Mouse (Mus musculus) spleen, adult 18-20 months (tissue): ENCODE measurements around the gene Ap1g1.

ENCODE experiments used
- DNase-seq, 2 experiments: peaks; one replicate each; pipeline ENCODE4 v3.0.0; 2022; ENCODE audit warnings: mixed read lengths in 2 of 2

Ap1g1 gene

DNA sequence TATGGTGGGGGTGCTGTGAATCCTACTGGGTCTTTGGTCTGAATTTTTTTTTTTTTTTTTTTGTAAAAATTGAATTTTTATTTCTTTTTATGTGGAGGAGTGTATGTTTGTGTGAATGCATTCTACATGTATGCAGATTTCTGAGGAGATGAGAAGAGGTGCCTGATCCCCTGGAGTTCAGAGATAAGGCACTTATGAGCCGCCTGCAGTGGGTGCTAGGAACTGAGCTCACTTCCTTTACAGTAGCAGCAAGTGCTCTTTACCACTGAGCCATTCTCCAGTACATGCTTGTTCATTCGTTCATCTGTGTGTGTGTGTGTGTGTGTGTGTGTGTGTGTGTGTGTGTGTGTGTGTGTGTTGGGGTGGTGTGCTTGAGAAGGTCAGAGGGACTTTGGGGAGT lies 12.6 kb downstream of the Ap1g1 start:
- DNase-seq: no peak

DNA sequence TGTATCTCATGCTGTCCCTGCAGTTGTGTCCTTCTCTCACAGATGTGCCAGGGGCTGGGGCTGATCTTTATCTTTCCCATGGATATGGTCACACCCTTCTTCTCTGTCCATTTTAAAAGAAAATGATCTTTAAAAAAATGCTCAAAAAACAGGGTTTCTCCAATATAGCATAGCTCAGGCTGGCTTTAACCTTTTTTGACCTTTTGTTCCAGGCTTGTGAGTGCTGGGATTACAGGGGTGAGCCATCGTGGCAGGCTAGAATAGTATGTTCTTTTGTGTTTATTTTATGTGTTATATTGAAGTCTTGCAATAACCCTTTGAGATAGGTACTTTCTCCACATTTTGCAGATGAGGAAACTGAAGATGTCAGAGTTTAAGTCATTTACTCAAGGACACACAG lies 16.8 kb downstream of the Ap1g1 start:
- DNase-seq: no peak

DNA sequence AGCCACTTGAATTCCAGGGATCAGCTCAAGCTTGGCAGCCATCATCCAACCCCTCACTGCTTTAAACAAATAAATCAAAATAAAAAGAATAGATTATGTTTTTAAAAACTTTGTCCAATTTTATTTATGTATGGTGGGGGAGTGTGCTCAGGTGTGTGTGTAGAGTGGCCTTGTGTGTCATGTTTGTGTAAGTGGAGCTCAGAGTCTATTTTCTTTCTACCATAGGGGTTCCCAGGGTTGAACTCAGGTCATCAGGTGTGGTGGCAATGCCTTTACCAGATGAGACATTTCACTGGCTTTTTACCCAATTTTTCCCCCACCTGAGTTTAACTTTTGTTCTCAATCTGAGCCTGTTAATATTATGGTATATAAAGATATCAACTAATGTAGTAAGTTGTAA lies 20.4 kb downstream of the Ap1g1 start:
- DNase-seq: no peak

DNA sequence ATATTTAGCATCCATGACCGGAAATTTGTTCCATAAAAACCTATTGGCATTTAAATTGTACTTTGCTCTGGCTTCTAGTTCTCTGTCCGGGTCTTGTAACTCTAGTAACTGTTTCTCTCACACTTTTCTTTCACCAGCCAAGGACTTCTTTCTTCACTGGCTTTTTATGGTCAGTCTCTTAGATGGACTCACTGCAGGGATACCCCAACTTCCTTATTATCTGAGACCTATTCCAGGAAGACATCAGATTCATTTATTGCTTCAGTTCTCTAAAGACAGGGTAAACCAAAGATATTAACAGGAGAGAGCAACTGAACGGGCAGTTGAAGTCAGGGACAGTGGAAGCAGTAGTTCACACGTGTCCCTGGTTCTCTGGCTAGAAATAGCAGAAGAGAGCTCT lies 20.9 kb downstream of the Ap1g1 start:
- no peak for DNase-seq

DNA sequence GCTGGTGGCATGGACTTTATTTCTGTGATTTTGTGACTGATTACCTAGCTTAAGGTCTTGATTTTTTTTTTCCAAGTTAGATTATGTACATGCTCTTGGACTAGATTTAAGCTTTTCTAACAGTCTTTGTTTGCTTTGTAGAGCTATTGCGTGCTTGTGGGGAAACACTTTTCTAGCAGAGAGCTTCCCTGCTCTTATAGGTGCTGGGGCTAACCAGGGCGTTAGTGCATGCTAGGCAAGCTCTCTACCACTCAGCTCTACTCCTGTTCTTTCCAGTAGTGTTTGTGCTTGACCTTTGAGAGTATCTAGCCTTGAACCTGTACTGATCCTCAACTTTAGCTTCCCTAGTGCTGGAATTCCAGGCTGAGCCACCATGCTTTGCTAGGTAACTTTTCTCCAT lies 22.0 kb downstream of the Ap1g1 start:
- DNase-seq: no peak

DNA sequence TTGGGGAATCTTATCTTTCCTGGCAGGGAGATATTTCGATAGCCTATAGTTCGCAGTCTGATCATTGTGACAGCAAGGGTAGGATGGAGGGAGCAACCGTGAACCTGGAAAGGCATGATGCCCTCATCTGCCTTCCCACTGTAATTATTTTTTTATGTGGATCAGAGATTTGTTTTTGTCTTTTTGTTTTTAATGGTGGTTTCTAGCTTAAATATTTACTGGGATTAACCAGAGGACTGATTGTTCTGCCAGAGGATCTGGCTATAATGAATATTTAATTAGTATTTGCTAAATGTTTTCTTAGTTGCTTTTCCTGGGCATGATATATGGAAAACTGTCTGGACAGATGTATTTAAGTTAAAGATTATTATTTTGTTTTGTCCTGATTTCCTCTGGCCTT lies 24.9 kb downstream of the Ap1g1 start:
- no peak for DNase-seq

DNA sequence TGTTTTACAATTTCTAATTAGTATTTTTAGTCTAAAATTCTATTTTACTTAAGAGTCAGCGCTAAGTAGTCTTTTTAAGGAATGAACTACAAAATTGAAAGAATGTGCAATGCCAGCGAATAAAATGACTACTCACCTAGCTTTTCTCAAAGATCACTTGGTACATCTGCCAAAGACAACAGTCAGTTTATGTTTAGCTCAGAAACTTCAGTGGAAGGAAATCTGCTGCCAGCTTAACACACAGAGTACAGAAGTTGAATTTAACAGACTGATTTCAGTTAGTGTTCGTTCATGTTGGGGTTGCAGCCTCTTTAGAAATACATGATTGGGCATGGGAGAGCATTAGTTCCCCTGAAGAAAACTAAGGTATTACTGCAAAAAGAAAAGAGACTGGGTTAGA lies 25.4 kb downstream of the Ap1g1 start:
- DNase-seq: no peak

DNA sequence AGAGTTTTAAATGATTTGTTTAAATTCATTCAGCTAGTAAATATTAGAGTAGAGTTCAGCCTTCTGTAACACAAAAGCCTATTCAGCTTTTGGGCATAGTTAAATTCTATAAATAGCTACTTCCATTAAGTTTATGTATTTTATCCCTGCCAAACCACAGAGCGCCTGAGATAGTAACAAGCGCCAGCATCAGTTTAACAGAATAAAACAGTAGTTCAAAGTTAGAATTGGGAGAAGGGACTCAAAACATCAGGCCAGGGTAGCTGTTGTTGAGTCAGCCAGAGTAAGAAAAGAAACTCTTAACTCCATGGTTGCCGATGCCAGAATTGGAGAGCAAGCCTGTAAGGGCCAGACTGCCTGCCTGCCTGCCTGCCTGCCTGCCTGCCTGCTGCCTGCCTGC lies 28.2 kb downstream of the Ap1g1 start:
- no peak for DNase-seq

DNA sequence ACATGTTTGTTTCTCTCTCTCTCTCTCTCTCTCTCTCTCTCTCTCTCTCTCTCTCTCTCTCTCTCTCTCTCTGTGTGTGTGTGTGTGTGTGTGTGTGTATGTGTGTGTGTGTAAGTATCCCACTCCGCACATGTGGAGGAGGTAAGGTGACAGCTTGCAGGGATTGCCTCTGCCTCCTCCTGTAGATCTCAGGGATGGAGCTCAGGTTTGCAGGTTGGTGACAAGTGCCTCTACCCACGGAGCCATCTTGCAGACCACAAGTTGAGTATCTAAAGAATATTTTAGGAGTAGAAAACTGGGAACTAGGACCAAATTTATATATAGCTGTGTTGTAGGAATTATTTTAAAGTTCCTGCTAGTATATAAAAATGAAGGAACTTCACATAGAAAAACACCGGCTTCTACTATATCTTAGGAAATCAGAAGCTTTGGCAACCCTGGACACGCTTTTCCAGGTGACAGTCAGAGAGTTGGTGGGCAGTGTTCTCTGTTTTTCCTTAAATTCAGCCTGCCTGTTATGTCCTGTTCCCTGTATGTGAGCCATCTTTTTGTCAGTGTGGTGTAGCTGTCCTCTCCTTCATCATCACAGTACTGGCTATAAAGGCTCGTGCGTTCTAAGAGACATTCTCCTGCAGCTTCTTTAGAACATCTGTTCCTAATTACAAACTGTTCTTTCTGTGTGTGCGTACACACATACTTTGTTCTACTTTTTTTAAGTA lies 29.2 kb downstream of the Ap1g1 start:
- no peak for DNase-seq

DNA sequence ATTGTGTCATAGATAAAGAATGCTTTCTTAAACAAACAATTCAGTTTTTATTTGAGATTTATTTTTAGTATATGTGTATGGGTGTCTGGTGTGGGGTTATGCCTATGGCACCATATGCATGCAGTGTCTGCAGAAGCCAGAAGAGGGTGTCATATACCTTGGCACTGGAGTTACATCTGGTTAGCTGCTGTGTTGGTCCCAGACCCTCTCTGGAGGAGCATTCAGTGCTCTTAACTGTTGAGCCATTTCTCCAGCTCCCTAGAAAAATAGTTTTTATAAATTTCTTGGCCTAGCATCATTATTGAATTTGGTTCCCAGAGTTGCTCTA lies 29.7 kb downstream of the Ap1g1 start:
- no peak for DNase-seq

DNA sequence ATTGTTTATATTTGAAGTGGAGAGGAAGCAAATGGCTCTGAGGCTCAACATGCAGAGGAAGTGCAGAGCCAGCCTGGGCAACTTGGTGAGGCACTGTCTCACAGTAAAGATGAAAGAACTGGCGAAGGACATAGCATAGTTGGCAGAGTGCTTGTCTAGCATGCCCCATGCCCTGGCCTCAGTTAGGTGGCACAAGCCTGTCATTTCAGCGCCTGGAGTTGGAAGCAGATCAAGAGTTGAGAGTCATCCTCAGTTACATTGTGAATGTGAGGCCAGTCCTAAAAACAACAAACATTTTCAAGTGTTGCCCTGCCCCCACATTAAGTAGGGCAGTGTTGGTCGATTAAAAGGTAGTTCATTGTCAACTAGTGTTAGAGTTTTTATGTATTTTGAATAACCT lies 32.1 kb downstream of the Ap1g1 start:
- no peak for DNase-seq

DNA sequence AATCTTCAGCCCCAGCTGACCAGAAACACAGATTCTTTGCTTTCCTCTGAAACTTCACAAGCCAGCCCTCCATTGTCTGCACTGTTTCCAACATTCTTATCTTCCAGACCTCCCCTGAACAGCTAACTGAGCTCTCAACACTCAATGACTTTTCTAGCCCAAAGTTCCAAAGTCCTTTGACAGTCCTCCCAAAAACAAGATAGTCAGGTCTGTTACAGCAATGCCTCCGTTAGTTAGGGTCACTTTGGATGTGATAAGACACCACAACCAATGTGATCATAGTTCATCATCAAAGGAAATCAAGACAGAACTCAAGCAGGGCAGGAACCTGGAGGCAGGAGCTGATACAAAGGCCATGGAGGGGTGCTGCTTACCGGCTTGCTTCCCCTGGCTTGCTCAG lies 36.9 kb downstream of the Ap1g1 start:
- no peak for DNase-seq

DNA sequence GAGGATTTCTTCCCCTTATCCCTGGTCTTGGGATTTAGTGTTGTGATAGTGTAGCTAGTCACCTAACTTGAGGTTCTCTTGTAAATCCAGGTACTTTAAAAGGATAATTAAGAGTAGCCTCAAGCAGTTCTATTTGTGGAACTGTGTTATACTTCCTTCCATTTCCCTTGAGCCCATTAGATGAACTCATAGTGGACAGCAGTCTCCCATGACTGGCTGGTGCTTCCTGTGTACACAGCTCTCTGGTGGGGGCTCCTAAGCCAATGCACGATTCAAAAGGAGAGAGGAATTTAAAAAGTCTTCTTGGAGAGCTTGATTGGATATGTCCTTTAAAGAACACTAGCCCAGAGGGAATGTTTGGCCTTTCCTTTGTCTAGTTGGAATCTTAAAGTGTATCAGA lies 39.6 kb downstream of the Ap1g1 start:
- DNase-seq: no peak

DNA sequence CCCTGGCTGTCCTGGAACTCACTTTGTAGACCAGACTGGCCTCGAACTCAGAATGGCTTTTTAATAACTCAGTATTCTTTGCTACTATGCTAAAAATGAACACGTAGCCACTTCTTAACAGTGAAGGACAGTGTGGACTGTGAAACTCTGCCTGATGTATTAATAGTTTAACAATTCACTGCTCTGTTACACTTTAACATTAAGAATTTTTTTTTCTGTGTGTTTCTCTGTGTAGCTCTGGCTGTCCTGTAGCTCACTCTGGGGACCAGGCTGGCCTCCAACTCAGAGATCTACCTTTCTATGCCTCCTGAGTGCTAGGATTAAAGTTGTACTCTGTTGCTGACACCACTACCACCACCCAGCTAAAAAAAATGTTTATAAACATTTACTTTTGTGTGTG lies 45.2 kb downstream of the Ap1g1 start:
- DNase-seq: no peak

DNA sequence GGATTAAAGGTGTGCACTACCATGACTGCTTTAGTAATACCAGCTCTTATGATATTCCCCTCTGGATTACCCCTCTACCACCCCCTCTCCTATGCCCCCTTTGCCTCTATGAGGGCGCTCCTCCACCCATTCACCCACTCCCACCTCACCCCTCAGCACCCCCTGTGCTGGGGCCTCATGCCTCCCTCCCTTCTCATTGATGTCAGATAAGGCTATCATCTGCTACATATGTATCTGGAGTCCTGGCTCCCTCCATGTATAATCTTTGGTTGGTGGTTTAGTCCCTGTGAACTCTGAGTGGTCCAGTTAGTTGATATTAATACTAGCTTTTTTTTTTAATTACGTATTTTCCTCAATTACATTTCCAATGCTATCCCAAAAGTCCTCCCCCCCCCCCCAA lies 61.5 kb downstream of the Ap1g1 start:
- no peak for DNase-seq

DNA sequence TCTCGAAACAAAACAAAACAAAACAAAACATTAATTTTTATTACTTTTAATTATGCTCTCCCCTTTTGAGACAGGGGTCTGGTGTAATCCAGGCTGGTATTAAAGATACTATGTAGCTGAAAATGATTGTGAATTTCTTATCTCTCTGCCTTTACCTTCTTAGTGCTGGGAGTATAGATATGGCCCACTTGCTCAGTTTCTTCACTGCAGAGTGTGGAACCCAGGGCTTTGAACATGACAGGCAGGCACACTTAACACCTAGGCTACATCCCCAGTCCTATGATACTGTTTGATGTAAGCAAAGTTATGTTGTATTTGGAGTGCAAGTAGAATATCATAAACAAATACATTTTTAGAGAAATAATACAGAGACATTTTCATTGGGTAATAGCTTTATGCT lies 64.1 kb downstream of the Ap1g1 start:
- no peak for DNase-seq

DNA sequence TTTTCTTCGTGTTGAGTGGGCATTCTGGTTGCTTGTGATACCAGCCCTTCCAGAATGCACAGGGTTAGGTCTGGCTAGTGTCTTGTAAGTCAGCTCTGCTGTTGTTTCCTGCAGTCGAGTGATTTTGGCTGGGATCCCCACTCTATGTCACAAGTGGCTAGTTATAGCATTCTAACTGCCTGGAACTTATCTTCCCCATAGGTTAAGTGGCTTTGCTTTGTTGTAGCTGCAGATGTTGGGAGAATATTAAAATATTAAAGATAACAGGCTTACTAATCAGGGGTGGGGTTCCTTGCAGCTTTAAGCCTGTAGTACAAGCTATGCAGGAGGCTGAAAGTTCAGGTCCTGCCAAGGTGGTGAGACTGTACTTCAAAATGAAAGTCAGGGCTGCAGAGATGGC lies 69.5 kb downstream of the Ap1g1 start:
- no peak for DNase-seq

DNA sequence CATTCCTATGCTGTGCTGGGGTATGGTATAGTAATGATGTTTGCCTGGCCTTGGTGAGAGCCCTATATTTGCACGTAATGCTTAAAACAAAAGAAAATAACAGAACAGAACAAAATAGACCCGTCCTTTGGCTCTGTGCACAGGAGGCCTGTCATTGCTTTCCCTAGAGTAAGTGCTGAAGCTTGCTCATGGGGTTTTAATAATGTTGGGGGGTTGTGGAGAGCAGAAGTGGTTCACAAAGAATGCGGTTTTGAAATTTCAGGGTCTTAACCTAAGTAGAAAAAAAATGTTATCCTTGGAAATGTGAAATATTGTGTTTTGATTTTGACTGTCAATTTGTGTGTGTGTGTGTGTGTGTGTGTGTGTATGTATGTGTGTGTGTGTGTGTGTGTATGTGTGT lies 70.6 kb downstream of the Ap1g1 start:
- DNase-seq: no peak

DNA sequence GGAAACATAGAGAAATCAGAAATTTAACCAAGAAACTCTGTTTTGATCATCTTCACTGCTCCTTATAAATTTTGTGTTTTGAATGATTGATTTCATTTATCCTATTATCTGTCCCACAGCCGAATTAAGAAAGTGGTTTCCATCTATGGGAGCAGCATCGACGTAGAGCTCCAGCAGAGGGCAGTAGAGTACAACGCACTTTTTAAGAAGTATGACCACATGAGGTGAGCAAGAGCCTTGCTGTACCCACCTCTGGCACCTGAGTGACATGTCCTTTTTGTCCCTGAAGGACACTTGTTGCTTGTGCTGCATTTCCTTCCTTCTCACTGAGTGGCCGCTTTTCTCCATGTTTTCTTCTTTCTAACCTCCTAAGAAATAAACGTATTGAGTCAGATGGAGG lies 75.1 kb downstream of the Ap1g1 start:
- peak; percentile 38 to 67 for DNase-seq

DNA sequence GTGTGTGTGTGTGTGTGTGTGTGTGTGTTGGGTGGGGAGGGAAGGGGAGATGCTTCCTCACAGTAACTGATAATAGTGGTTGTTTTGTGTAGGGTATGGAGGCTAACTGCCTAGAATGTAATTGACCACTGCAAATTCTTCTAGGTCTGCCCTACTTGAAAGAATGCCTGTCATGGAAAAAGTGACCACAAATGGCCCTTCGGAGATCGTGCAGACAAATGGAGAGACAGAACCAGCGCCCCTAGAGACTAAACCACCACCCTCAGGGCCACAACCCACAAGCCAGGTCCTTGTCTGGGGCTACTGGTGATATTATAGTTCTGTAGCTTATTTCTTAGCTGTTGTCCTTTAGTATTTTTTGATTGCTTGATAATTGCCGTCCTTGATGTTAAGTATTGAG lies 76.2 kb downstream of the Ap1g1 start:
- DNase-seq: no peak

DNA sequence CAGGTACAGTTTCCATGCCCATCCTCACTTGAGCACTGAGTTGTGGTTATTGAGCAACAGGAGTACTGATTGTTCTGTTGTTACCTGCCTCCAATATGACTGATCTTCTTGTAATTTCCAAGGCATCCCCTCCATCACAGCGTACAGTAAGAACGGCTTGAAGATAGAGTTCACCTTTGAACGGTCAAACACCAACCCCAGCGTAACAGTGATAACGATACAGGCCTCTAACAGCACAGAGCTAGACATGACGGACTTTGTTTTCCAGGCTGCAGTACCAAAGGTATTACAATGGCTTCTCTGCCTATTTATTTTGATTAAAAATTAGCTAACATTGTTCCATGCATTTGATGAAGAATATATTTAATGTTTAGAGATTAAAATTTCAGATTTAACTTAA lies 77.1 kb downstream of the Ap1g1 start:
- DNase-seq: no peak

DNA sequence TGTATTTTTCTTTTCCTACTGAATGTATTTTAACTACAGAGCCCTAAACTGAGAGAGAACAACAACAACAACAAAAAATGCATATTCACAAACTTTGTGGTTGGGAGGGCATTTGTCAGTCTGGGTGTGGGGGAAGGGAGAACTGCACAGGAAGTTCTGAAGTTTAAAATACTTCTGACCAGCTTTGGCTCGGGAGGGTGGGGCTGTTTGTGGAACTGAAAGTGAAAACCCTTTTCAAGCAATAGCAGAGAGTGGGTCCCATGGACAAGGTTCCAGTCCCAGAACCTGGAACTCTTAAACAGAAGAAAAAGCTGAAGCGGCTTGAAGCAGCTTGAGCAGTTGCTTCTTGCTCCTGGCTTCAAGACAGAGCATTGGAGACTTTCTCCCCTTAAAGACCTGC lies 85.0 kb downstream of the Ap1g1 start:
- peak; percentile 56 to 63 for DNase-seq

DNA sequence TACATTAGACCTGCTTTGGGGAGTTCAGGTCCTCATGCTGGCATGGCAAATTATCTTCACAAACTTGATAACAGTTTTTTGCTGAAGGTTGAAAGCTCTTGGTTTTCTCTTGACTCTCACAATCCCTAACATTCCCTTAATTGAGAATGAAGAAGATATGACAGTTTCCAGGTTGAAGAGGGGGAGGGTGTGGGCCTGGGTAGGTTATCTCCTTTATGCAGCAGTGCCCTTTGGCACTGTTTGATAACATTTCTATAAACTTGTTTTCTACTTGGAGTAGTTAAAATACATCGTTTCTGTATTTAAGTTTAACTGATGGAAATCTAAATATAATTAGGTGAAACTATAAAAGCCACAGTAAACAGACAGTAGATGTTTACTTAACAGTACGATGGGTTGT lies 86.4 kb downstream of the Ap1g1 start:
- no peak for DNase-seq

DNA sequence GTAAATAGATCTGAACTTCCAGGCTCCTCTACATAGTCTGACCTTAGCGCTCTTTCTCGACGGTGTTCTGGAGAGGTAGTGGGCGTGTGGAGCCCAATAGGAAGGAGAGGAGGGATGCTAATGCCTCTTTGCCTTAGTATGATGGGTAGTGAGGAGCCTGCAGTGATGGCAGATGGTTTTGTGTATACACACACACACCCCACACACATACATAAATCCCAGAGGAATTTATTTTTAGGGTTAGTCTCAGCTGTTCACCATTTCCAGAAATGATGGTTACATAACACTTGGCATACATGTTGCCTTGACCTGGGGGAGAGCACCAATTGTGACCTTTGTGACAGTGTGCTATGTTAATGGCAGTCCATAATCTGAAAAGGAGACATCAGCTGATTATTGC lies 87.2 kb downstream of the Ap1g1 start:
- DNase-seq: no peak

DNA sequence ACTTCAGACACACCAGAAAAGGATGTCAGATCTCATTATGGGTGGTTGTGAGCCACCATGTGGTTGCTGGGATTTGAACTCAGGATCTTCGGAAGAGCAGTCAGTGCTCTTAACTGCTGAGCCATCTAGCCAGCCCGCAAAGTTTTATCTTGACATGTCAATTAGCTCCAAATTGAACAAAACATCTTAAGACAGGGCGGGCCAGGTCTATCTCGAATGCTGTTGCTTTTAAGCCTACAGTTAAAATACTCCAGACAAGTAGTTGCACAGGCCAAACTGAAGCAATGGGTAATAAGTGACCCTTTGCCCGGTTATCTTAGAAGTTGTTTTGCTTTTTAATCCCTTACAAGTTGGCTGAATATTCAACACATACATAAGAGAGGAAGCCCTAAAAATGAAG lies 88.3 kb downstream of the Ap1g1 start:
- no peak for DNase-seq
